Mouse (Mus musculus): ENCODE results near the gene Acsm2.
"Not testable (repeated sequence)": the region's sequence is repeated elsewhere in the genome, so short reads cannot be mapped to it uniquely, and the experiment has no call there.

Acsm2 gene

GRCm38 (mm10) chr7:119534389-119534788 lies 19.8 kb upstream of the Acsm2 start:
- no peaks in the 10 kb centered on the region for H3K36me3 ChIP-seq (ENCODE audit: control insufficient read depth, insufficient read depth, low read length, poor library complexity, severe bottlenecking)

GRCm38 (mm10) chr7:119542445-119542844 lies 11.7 kb upstream of the Acsm2 start:
- Histone ChIP-seq H3K27me3 (ENCODE audit: control insufficient read depth, insufficient read depth, low read length, poor library complexity, severe bottlenecking) (no peaks in the 10 kb centered on the region), H3K36me3 (ENCODE audit: control insufficient read depth, insufficient read depth, low read length, poor library complexity, severe bottlenecking) (no peaks in the 10 kb centered on the region)
- DNase-seq (ENCODE audit: low read depth, low spot score), result no peak

More at GRCm38 (mm10) chr7:119534389-119534788, 19.8 kb upstream of the Acsm2 start:
- H3K27me3 ChIP-seq (ENCODE audit: control insufficient read depth, insufficient read depth, low read length, poor library complexity, severe bottlenecking), result no peaks in the 10 kb centered on the region
- no peak for DNase-seq (ENCODE audit: low read depth, low spot score)

GRCm38 (mm10) chr7:119545572-119545971 lies 8.6 kb upstream of the Acsm2 start:
- H3K36me3 ChIP-seq (ENCODE audit: control insufficient read depth, insufficient read depth, low read length, poor library complexity, severe bottlenecking), result no peaks in the 10 kb centered on the region
- no peaks in the 10 kb centered on the region for H3K27me3 ChIP-seq (ENCODE audit: control insufficient read depth, insufficient read depth, low read length, poor library complexity, severe bottlenecking)
- DNase-seq (ENCODE audit: low read depth, low spot score), result no peak

- Histone ChIP-seq H3K36me3 (ENCODE audit: control insufficient read depth, insufficient read depth, low read length, poor library complexity, severe bottlenecking) (no peaks in the 10 kb centered on the region), H3K27me3 (ENCODE audit: control insufficient read depth, insufficient read depth, low read length, poor library complexity, severe bottlenecking) (no peaks in the 10 kb centered on the region)
- no peak for DNase-seq (ENCODE audit: low read depth, low spot score)
These were observed 3.5 kb upstream of the Acsm2 start for GRCm38 (mm10) chr7:119550471-119551222.

- no peaks in the 10 kb centered on the region for H3K36me3 ChIP-seq (ENCODE audit: control insufficient read depth, insufficient read depth, low read length, poor library complexity, severe bottlenecking)
- no peak for DNase-seq (ENCODE audit: low read depth, low spot score)
- H3K27me3 ChIP-seq (ENCODE audit: control insufficient read depth, insufficient read depth, low read length, poor library complexity, severe bottlenecking), result no peaks in the 10 kb centered on the region
These were observed 5.8 kb downstream of the Acsm2 start for GRCm38 (mm10) chr7:119559789-119560451.

- DNase-seq (ENCODE audit: low read depth, low spot score), result no peak
- Histone ChIP-seq H3K27me3 (ENCODE audit: control insufficient read depth, insufficient read depth, low read length, poor library complexity, severe bottlenecking) (no peaks in the 10 kb centered on the region), H3K36me3 (ENCODE audit: control insufficient read depth, insufficient read depth, low read length, poor library complexity, severe bottlenecking) (no peaks in the 10 kb centered on the region)
These were observed 6.3 kb downstream of the Acsm2 start for GRCm38 (mm10) chr7:119560452-119560835.

GRCm38 (mm10) chr7:119561441-119561840 lies 7.3 kb downstream of the Acsm2 start:
- Histone ChIP-seq H3K36me3 (ENCODE audit: control insufficient read depth, insufficient read depth, low read length, poor library complexity, severe bottlenecking) (no peaks in the 10 kb centered on the region), H3K27me3 (ENCODE audit: control insufficient read depth, insufficient read depth, low read length, poor library complexity, severe bottlenecking) (no peaks in the 10 kb centered on the region)
- DNase-seq (ENCODE audit: low read depth, low spot score), result no peak

- not testable (repeated sequence) for H3K36me3 ChIP-seq (ENCODE audit: control insufficient read depth, insufficient read depth, low read length, poor library complexity, severe bottlenecking); DNase-seq (ENCODE audit: low read depth, low spot score)
These were observed 8.3 kb downstream of the Acsm2 start for GRCm38 (mm10) chr7:119562476-119562875.

GRCm38 (mm10) chr7:119594530-119595107 lies 40.5 kb downstream of the Acsm2 start:
- Histone ChIP-seq H3K36me3 (ENCODE audit: control insufficient read depth, insufficient read depth, low read length, poor library complexity, severe bottlenecking) (no peaks in the 10 kb centered on the region), H3K27me3 (ENCODE audit: control insufficient read depth, insufficient read depth, low read length, poor library complexity, severe bottlenecking) (no peaks in the 10 kb centered on the region)
- no peak for DNase-seq (ENCODE audit: low read depth, low spot score)

More at GRCm38 (mm10) chr7:119562476-119562875, 8.3 kb downstream of the Acsm2 start:
- not testable (repeated sequence) for H3K27me3 ChIP-seq (ENCODE audit: control insufficient read depth, insufficient read depth, low read length, poor library complexity, severe bottlenecking)

GRCm38 (mm10) chr7:119595306-119595705 lies 41.2 kb downstream of the Acsm2 start:
- no peak for DNase-seq (ENCODE audit: low read depth, low spot score)
- no peaks in the 10 kb centered on the region for H3K36me3 ChIP-seq (ENCODE audit: control insufficient read depth, insufficient read depth, low read length, poor library complexity, severe bottlenecking)
- H3K27me3 ChIP-seq (ENCODE audit: control insufficient read depth, insufficient read depth, low read length, poor library complexity, severe bottlenecking), result no peaks in the 10 kb centered on the region

- H3K36me3 ChIP-seq (ENCODE audit: control insufficient read depth, insufficient read depth, low read length, poor library complexity, severe bottlenecking), result no peaks in the 10 kb centered on the region
- no peaks in the 10 kb centered on the region for H3K27me3 ChIP-seq (ENCODE audit: control insufficient read depth, insufficient read depth, low read length, poor library complexity, severe bottlenecking)
- DNase-seq (ENCODE audit: low read depth, low spot score), result no peak
These were observed 42.4 kb downstream of the Acsm2 start for GRCm38 (mm10) chr7:119596536-119596935.

- no peak for DNase-seq (ENCODE audit: low read depth, low spot score)
- no peaks in the 10 kb centered on the region for H3K36me3 ChIP-seq (ENCODE audit: control insufficient read depth, insufficient read depth, low read length, poor library complexity, severe bottlenecking)
- no peaks in the 10 kb centered on the region for H3K27me3 ChIP-seq (ENCODE audit: control insufficient read depth, insufficient read depth, low read length, poor library complexity, severe bottlenecking)
These were observed 47.2 kb downstream of the Acsm2 start for GRCm38 (mm10) chr7:119601195-119601953.

- Histone ChIP-seq H3K27me3 (ENCODE audit: control insufficient read depth, insufficient read depth, low read length, poor library complexity, severe bottlenecking) (no peaks in the 10 kb centered on the region), H3K36me3 (ENCODE audit: control insufficient read depth, insufficient read depth, low read length, poor library complexity, severe bottlenecking) (no peaks in the 10 kb centered on the region)
- DNase-seq (ENCODE audit: low read depth, low spot score), result no peak
These were observed 47.8 kb downstream of the Acsm2 start for GRCm38 (mm10) chr7:119601954-119602317.

- Histone ChIP-seq H3K36me3 (ENCODE audit: control insufficient read depth, insufficient read depth, low read length, poor library complexity, severe bottlenecking) (no peaks in the 10 kb centered on the region), H3K27me3 (ENCODE audit: control insufficient read depth, insufficient read depth, low read length, poor library complexity, severe bottlenecking) (no peaks in the 10 kb centered on the region)
- DNase-seq (ENCODE audit: low read depth, low spot score), result no peak
These were observed 50.9 kb downstream of the Acsm2 start for GRCm38 (mm10) chr7:119604903-119605483.

Data from splenic B cell, adult 2 months (primary cell).